Mouse (Mus musculus): ENCODE results near the gene Cep97. TPM values are rescaled to one million over a fixed set of nuclear protein-coding genes. Genes with fewer than 3 reads are reported as not detected.
A peak's percentile ranks its signal among the peaks of the same experiment; 100 is the strongest.

Cep97 gene
- 11.1 and 12.9 TPM in 2 replicates for total RNA-seq (2012; rRNA removed)
- polyA plus RNA-seq (2012; ENCODE audit: insufficient read depth in 1 of 2, insufficient read length in 2 of 2, low read depth in 1 of 2, low replicate concordance in 2 of 2, missing spikeins in 1 of 2), result 10 to 100 TPM in 1 of 2 experiments, not detected in 1; 10.7 TPM

- Histone ChIP-seq H3K27ac (ENCODE audit: control insufficient read depth, low read depth, low read length) (peak within 1 kb of the TSS; percentile 68), H3K9ac (ENCODE audit: control insufficient read depth, low read depth, low read length, poor library complexity, severe bottlenecking) (peak within 1 kb of the TSS; percentile 80), H3K9me3 (replicated peaks; ENCODE audit: insufficient read depth, low read length) (no peaks in the 10 kb centered on the region), H3K27me3 (ENCODE audit: control insufficient read depth in 1 of 2, insufficient read depth in 2 of 2, low read length in 2 of 2) (no peaks in the 10 kb centered on the region), H3K79me2 (ENCODE audit: control insufficient read depth, insufficient read depth, low read length, poor library complexity) (peaks cover 4% of the 10 kb centered on the region), H3K4me1 (ENCODE audit: control insufficient read depth in 1 of 2, insufficient read depth in 2 of 2, low read length in 2 of 2) (peaks cover 0 to 6% of the 10 kb centered on the region in 2 experiments; a peak in 1 of 4 replicates), H3K4me3 (ENCODE audit: control insufficient read depth in 1 of 2, insufficient read depth in 1 of 2, low read depth in 2 of 2, low read length in 2 of 2) (peak within 1 kb of the TSS; percentile 65 to 84), H3K36me3 (ENCODE audit: control insufficient read depth in 1 of 2, insufficient read depth in 2 of 2, low read length in 2 of 2) (peaks cover 0 to 7% of the 10 kb centered on the region in 2 experiments; a peak in 1 of 4 replicates)
- peak; percentile 98 for DNase-seq (ENCODE audit: low read depth, low spot score)
- peak; percentile 54 for TF ChIP-seq MAX (IDR thresholded peaks at IDR 0.05; ENCODE audit: low read length)
- TF ChIP-seq POLR2AphosphoS2 (IDR thresholded peaks at IDR 0.05; ENCODE audit: low read length), result peak; percentile 52; the same call in 1 of the 2 replicates
- peak; percentile 84 for TF ChIP-seq KAT2A (conservative IDR thresholded peaks at IDR 0.05; ENCODE audit: low read depth, low read length)
- TF ChIP-seq SIN3A (IDR thresholded peaks at IDR 0.05; ENCODE audit: low read length), result peak; percentile 86
- peak; percentile 73 for TF ChIP-seq TCF12 (IDR thresholded peaks at IDR 0.05; ENCODE audit: low read depth, low read length)
- TF ChIP-seq TBP (IDR thresholded peaks at IDR 0.05; ENCODE audit: low read depth, low read length), result peak; percentile 61
- TF ChIP-seq JUND (IDR thresholded peaks at IDR 0.05; ENCODE audit: low read depth, low read length), result no peak
- TF ChIP-seq NELFE (IDR thresholded peaks at IDR 0.05; ENCODE audit: low read depth, low read length), result peak; percentile 68; the same call in 1 of the 2 replicates
- TF ChIP-seq USF2 (IDR thresholded peaks at IDR 0.05; ENCODE audit: borderline replicate concordance in 1 of 2, insufficient read depth in 1 of 2, low read depth in 1 of 2, low read length in 2 of 2), result no peak
- TF ChIP-seq MEF2A (IDR thresholded peaks at IDR 0.05; ENCODE audit: extremely low read depth, insufficient replicate concordance, low read depth, low read length, poor library complexity, severe bottlenecking), result no peak
- peak; percentile 58 to 73; a peak in 3 of 4 replicates for TF ChIP-seq POLR2A (IDR thresholded peaks at IDR 0.05; ENCODE audit: control insufficient read depth in 1 of 2, insufficient read depth in 1 of 2, low read depth in 1 of 2, low read length in 2 of 2, poor library complexity in 1 of 2)
- peak; percentile 77 for TF ChIP-seq MYC (IDR thresholded peaks at IDR 0.05; ENCODE audit: low read depth, low read length)
- TF ChIP-seq POLR2AphosphoS5 (IDR thresholded peaks at IDR 0.05; ENCODE audit: borderline replicate concordance, low read depth, low read length), result no peak
- TF ChIP-seq MYB (IDR thresholded peaks at IDR 0.05; ENCODE audit: low read depth, low read length), result peak; percentile 26
- peak; percentile 69; the same call in 1 of the 2 replicates for TF ChIP-seq ZMIZ1 (IDR thresholded peaks at IDR 0.05; ENCODE audit: low read depth, low read length)
- peak; percentile 61 for TF ChIP-seq TAL1 (IDR thresholded peaks at IDR 0.05; ENCODE audit: low read length)
- TF ChIP-seq CHD2 (IDR thresholded peaks at IDR 0.05; ENCODE audit: low read length), result no peak
- TF ChIP-seq BHLHE40 (IDR thresholded peaks at IDR 0.05; ENCODE audit: borderline replicate concordance, low read depth, low read length), result 0 out of 2 replicates have a peak, but pooled peaks have one; percentile 19
- TF ChIP-seq ELF1 (IDR thresholded peaks at IDR 0.05; ENCODE audit: low read depth, low read length), result peak; percentile 49
- TF ChIP-seq MXI1 (IDR thresholded peaks at IDR 0.05; ENCODE audit: low read depth, low read length), result peak; percentile 80
- TF ChIP-seq HCFC1 (IDR thresholded peaks at IDR 0.05; ENCODE audit: low read depth, low read length), result peak; percentile 93
These were observed at the start of gene Cep97 for GRCm38 (mm10) chr16:55934453-55935037. Gene Cep97, minus strand, starts transcription at chr16:55934855.

Data from MEL (cell line).